Mouse (Mus musculus): Measurements from ENCODE around the gene Specc1. TPM values are rescaled to one million over a fixed set of nuclear protein-coding genes. Genes with fewer than 3 reads are reported as not detected.

The Specc1 gene
- total RNA-seq, 2 experiments from 2014 or later = 95.3 to 103 TPM

DNA sequence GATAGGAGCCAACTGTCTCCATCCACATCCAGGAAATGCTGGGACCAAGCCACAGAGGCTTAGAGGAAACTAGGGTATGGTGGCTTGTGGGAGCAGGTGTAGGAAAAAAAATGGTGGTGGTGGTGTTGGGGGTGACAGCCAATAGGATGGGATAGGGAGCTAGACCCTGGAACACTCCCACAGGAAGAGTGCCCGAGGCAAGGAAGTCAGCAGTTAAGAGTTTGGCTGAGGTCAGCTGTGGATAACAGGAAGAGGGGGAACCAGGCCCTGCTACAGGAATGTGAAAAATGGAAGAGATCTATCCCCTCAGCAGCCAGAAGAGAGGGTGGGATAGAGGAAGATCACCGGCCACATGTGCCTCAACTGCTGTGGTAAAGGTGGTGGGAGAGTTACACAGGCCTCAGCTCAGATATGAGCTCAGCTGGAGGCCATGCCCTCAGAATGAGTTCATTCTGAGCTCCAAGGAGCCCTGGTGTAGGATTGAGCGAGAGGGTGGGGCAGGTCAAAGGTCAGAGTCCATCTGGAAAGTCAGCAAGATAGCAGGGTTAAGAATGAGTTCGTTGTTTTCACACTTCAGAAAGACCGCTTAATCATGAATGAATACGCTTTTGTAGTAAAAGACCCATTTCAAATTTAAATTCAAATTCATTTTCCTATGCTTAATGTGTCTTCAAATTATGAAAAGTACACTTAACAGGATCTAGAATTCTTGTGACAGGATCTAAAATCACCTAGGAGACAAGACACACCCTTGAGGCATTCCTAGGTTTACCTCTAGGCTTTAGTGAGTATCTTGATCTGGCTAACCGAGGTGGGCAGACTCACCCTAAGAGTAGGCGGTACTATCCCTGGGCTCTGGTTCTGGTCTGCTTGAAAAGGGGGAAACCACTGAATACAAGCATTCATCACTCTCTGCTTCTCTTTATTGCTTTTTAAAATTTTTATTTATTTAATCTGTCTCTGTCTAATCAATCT, 94.1 kb downstream of the Specc1 start:
- no peak for DNase-seq

GRCm38 (mm10) chr11:62051487-62051886, 94.9 kb downstream of the Specc1 start:
- no peak for DNase-seq

DNA sequence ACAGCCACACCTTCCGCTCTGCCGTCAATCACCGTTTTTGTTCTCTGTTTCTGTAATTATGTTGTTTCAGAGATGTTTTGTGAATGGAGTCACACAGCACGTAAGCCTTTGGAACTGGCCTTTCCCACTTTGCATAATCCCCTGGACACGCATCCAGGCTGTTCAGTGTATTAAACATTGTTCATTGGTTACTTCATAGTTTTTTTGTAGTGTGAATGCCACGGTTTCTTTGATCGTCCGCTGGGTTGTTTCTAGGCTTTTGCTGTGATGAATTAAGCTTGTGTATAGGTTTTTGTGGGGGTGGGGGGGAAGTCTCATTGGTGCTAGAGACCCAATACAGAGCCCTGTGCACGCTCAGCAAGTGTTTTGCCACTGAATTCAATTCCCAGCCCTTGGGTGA, 97.4 kb downstream of the Specc1 start:
- DNase-seq = no peak

GRCm38 (mm10) chr11:62064565-62064964, 108.0 kb downstream of the Specc1 start:
- no peak for DNase-seq

GRCm38 (mm10) chr11:62065655-62066054, 109.1 kb downstream of the Specc1 start:
- no peak for DNase-seq

GRCm38 (mm10) chr11:62069554-62069953, 113.0 kb downstream of the Specc1 start:
- DNase-seq = peak in 1 of 2 experiments; percentile 30

- no peak for DNase-seq
Measured at GRCm38 (mm10) chr11:62070206-62070605, 113.6 kb downstream of the Specc1 start.

- DNase-seq = no peak
Measured at GRCm38 (mm10) chr11:62072406-62072805, 115.8 kb downstream of the Specc1 start.

DNA sequence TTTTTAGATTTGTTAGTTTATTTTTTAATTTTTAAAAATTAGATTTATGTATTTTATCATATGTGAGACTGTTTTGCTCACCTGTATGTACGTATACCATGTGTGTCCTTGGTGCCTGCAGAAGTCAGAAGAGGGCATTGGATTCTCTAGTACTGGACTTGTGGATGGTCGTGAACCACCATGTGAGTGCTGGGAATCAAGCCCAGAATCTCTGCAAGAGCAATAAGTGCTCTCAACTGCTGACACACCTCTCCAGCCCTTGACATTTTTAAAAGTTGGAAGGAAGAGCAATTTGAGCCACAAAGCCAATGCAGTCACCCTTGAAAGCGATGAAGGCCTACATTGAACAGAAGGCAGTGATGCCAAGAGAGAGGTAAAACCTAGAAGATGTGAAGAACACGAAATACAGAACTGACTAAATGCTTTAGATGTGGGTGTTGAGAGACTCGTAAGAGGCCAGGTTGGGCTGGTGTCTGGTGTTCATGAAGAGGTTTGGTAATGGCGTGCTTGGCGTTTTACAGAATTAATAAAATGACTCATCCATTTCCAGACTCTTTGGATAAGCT, 117.1 kb downstream of the Specc1 start:
- DNase-seq = no peak

DNA sequence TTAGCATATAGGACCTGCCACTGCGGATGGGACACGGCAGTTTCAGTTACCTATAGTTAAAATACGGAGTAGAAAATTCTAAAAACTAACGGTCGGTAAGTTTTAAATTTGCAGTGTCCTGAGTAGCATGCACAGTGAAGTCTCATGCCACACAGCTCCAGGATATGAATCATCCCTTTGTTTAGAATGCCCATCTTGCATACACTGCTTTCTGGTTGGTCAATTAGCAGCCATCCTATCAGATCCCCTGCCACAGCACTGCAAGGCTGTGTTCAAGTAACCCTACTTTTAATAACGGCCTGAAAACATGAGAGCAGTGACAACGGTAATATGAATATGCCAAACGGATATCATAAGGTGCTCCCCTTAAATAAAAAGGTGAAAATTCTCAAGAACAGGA, 118.0 kb downstream of the Specc1 start:
- DNase-seq = no peak

DNA sequence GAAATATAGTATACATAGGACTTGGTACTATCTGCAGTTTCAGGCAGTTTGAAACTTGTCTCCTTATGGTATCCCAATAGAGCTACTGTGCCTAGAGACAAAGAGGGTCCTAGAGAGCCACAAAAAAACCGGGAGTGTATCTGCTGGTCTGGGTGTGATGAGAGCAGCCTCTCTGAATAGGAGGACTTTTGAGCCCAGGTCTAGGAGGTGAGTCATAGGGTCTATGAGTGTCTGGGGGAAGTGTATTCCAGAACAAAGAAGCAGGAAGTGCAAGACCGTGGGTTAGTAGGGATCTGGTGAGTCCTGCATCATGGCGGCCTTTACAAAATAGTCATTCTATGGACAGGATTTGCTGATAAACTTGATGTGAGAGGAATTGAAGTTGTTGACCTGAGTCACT, 118.5 kb downstream of the Specc1 start:
- DNase-seq = no peak

- DNase-seq = no peak
Measured at GRCm38 (mm10) chr11:62075551-62075950, 119.0 kb downstream of the Specc1 start.

- DNase-seq = peak; percentile 85 to 90
Measured at GRCm38 (mm10) chr11:62076345-62077156, 120.0 kb downstream of the Specc1 start.

- DNase-seq = no peak
Measured at GRCm38 (mm10) chr11:62077157-62077865, 120.7 kb downstream of the Specc1 start.

- DNase-seq = no peak
Measured at GRCm38 (mm10) chr11:62078371-62078770, 121.8 kb downstream of the Specc1 start.

- no peak for DNase-seq
Measured at GRCm38 (mm10) chr11:62079100-62079857, 122.7 kb downstream of the Specc1 start.

DNA sequence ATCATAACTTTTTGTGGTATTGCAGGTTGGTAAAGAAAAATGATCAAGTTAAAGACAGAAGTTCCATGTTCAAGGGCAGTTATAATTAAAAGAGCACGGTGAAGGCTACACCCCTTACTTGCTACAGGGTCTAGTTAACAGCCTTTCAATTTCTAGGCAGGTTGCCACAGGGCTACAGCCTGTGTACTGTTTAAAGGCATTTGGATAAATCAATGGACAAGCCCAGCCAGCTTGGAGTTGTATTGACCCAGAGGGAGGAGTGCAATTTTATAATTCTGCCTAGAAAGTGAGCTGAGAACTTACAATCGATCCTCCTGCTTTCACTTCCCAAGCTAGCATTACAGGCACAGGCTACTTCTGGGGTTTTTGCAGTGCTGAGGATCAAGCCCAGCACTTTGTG, 123.9 kb downstream of the Specc1 start:
- no peak for DNase-seq

DNA sequence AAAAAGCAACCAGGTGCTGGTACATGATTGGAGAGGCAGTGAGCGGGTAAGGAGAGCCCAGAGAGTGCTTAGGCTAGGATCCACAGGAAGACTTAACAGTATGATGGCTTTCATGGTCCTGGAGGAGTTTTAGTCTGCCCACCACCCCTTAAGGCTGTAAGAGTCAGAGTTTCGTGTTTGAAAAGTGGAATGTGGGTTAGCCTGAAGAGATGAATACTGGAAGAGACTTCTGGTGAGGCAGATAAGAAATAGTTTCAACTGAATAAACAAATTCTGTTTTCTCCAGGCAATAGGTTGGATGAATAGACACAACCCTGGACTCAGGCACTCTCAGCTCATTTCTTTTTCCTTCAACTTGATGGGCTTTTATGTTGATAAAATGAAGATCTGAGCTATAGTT, 130.1 kb downstream of the Specc1 start:
- no peak for DNase-seq

DNA sequence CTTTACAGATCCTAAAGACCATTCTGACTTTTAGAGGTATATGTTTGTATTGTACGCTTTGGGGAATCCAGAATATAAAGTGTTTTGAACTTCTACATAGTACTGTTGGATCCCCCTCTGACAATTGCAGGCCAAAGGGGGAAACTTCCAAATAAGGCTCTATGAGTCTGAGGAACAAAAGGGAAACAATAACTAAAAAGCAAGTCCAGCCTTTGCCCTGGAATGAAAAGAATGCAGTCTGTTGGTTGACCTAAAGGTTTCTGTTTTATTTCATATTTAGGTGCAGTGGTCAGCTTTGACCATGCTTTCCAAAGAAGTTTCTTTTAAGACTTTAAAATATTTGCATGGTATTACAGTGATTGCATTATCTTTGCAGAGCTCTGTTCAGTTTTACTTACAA, 130.5 kb downstream of the Specc1 start:
- DNase-seq = no peak

- DNase-seq = no peak
Measured at GRCm38 (mm10) chr11:62088651-62089050, 132.1 kb downstream of the Specc1 start.

DNA sequence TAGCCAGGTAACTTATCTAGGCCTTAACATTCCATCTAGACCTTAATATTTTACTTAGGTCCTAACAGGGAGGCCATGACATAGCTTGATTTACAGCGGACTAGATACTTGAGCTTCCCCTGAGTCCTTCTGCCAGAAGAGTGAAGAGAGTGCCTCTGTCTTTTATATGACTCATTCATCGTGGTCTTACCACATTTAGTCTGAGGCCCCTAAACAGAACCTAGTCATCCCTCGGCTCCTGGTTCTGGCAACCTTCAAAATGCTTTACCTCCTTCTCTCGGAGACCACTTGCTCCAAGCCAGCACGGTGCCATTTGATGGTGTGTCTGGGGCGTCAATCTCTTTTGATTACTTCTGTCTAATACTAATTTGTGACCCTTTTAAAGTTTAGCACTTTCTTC, 133.8 kb downstream of the Specc1 start:
- no peak for DNase-seq

Data from layer of hippocampus, postnatal 36 days (tissue).